Mouse (Mus musculus): ENCODE data around the gene Ptchd1.

GRCm38 (mm10) chrX:155591490-155591889 lies 32.1 kb downstream of the Ptchd1 start:
- TF ChIP-seq POLR2AphosphoS2 (IDR thresholded peaks at IDR 0.05; ENCODE audit: insufficient read length, low read depth) = no peak
- TF ChIP-seq POLR2A (IDR thresholded peaks at IDR 0.05; ENCODE audit: insufficient read length, low read depth) = no peak
- TF ChIP-seq MAX (IDR thresholded peaks at IDR 0.05; ENCODE audit: low read depth) = no peak
- TF ChIP-seq MYOG (IDR thresholded peaks at IDR 0.05; ENCODE audit: control insufficient read depth in 1 of 3, insufficient read depth in 1 of 3, insufficient read length in 2 of 3, low read depth in 2 of 3) = no peak
- TF ChIP-seq USF1 (IDR thresholded peaks at IDR 0.05; ENCODE audit: low read depth) = no peak
- no peak for TF ChIP-seq TCF12 (IDR thresholded peaks at IDR 0.05; ENCODE audit: insufficient read depth, poor library complexity, severe bottlenecking)
- TF ChIP-seq CEBPB (IDR thresholded peaks at IDR 0.05; ENCODE audit: insufficient read depth, poor library complexity, severe bottlenecking) = no peak
